Mouse (Mus musculus): Measurements from ENCODE around the gene Ppp2r5b.

GRCm38 (mm10) chr19:6284502-6284901 is 48.8 kb upstream of the Ppp2r5b start:
- no peak for TF ChIP-seq CTCF (IDR thresholded peaks at IDR 0.05; ENCODE audit: low read depth)
- TF ChIP-seq EP300 (IDR thresholded peaks at IDR 0.05; ENCODE audit: low read depth) = no peak
